Mouse (Mus musculus) forebrain, embryonic 12.5 days (tissue): ENCODE data around the gene 1810024B03Rik. TPM values are rescaled to one million over a fixed set of nuclear protein-coding genes. Genes with fewer than 3 reads are reported as not detected.

Experiments
- ATAC-seq: fragments of 200-750 bp; cut with Nextera tagmentation; 2 replicates; pipeline ENCODE4 v1.8.0; 2017; ENCODE audit warnings: moderate TSS enrichment; ENCODE audit not compliant: low FRiP score
- H3K27ac ChIP-seq: fragments of 300-500 bp; sonication (generic); 2 replicates; pipeline ENCODE4 v1.5.1; 2016; ENCODE audit warnings: mild to moderate bottlenecking
- H3K27me3 ChIP-seq: fragments of 300-500 bp; sonication (generic); 2 replicates; pipeline ENCODE4 v1.6.1; 2016; ENCODE audit warnings: mild to moderate bottlenecking
- H3K36me3 ChIP-seq: fragments of 300-500 bp; sonication (generic); replicated peaks from 2 replicates; pipeline ENCODE4 v1.6.1; 2016; ENCODE audit warnings: mild to moderate bottlenecking
- H3K4me1 ChIP-seq: fragments of 300-500 bp; sonication (generic); 2 replicates; pipeline ENCODE4 v1.6.1; 2016
- H3K4me2 ChIP-seq: fragments of 300-500 bp; sonication (generic); 2 replicates; pipeline ENCODE4 v1.6.1; 2016; ENCODE audit warnings: mild to moderate bottlenecking, moderate library complexity
- H3K4me3 ChIP-seq: fragments of 300-500 bp; sonication (generic); replicated peaks from 2 replicates; pipeline ENCODE4 v1.5.1; 2016; ENCODE audit warnings: mild to moderate bottlenecking
- H3K9ac ChIP-seq: fragments of 300-500 bp; sonication (generic); 2 replicates; pipeline ENCODE4 v1.6.1; 2016; ENCODE audit warnings: mild to moderate bottlenecking
- H3K9me3 ChIP-seq: fragments of 300-500 bp; sonication (generic); 2 replicates; pipeline ENCODE4 v1.6.1; 2016
- WGBS: fragments of 180-500 bp; shearing (Covaris S2); methylation state at CpG from one replicate; pipeline ENCODE4 v1.1.7; 2016; 5-methylcytosine and 5-hydroxymethylcytosine counted together
- polyA plus RNA-seq: library from polyadenylated mRNA; unstranded; fragments of >200 nt; fragmentation: Nextera tagmentation; extraction: Ambion mirVana; gene quantifications from 2 replicates; pipeline ENCODE4 v1.2.1, GENCODE M21; 2016

The 1810024B03Rik gene
- polyA plus RNA-seq = 3.0 and 3.1 TPM in 2 replicates

- no peaks in the 10 kb centered on the region for H3K27me3 ChIP-seq
- H3K9ac ChIP-seq = peak within 1 kb of the TSS; percentile 83
- peaks cover 30% of the 10 kb centered on the region for H3K36me3 ChIP-seq
- peak within 1 kb of the TSS; percentile 85 for H3K4me2 ChIP-seq
- no peaks in the 10 kb centered on the region for H3K9me3 ChIP-seq
- 13% methylated on average over 36 of the region's 36 CpGs for WGBS
- peak; percentile 98 for ATAC-seq
- H3K27ac ChIP-seq = peak within 1 kb of the TSS; percentile 69
- H3K4me1 ChIP-seq = peaks cover 21% of the 10 kb centered on the region
- peak within 1 kb of the TSS; percentile 90 for H3K4me3 ChIP-seq
Measured at GRCm38 (mm10) chr2:127207547-127208451, at the start of gene 1810024B03Rik, which contains the start of gene Snrnp200. TSS of gene 1810024B03Rik (minus strand) at chr2:127208280. TSS of gene Snrnp200 (plus strand) at chr2:127208386.

- peaks cover 37% of the 10 kb centered on the region for H3K36me3 ChIP-seq
- WGBS = 89% methylated on average over 6 of the region's 6 CpGs
- no peaks in the 10 kb centered on the region for H3K4me1 ChIP-seq
- no peak overlapping the region for H3K4me3 ChIP-seq
- H3K9me3 ChIP-seq = no peaks in the 10 kb centered on the region
- H3K4me2 ChIP-seq = no peak overlapping the region
- no peak overlapping the region for H3K27ac ChIP-seq
- ATAC-seq = no peak
- H3K27me3 ChIP-seq = no peaks in the 10 kb centered on the region
- no peak overlapping the region for H3K9ac ChIP-seq
Measured at GRCm38 (mm10) chr2:127255294-127255693, 47.2 kb upstream of the 1810024B03Rik start.

GRCm38 (mm10) chr2:127254604-127255134 lies 46.6 kb upstream of the 1810024B03Rik start:
- no peaks in the 10 kb centered on the region for H3K27me3 ChIP-seq
- 86% methylated on average over 3 of the region's 3 CpGs for WGBS
- no peak overlapping the region for H3K4me2 ChIP-seq
- no peak for ATAC-seq
- H3K4me3 ChIP-seq = no peak overlapping the region
- no peaks in the 10 kb centered on the region for H3K4me1 ChIP-seq
- H3K9me3 ChIP-seq = no peaks in the 10 kb centered on the region
- H3K9ac ChIP-seq = no peak overlapping the region
- peaks cover 37% of the 10 kb centered on the region for H3K36me3 ChIP-seq
- H3K27ac ChIP-seq = no peak overlapping the region

GRCm38 (mm10) chr2:127252787-127253186 lies 44.7 kb upstream of the 1810024B03Rik start:
- 88% methylated on average over 5 of the region's 5 CpGs for WGBS
- Histone ChIP-seq H3K4me1 (peaks cover 12% of the 10 kb centered on the region), H3K27me3 (no peaks in the 10 kb centered on the region), H3K4me3 (no peak overlapping the region), H3K9ac (no peak overlapping the region), H3K4me2 (no peak overlapping the region), H3K27ac (no peak overlapping the region), H3K36me3 (peaks cover 19% of the 10 kb centered on the region), H3K9me3 (no peaks in the 10 kb centered on the region)
- ATAC-seq = no peak

GRCm38 (mm10) chr2:127251880-127252527 lies 43.9 kb upstream of the 1810024B03Rik start:
- H3K4me1 ChIP-seq = peaks cover 13% of the 10 kb centered on the region
- no peak overlapping the region for H3K4me3 ChIP-seq
- no peak for ATAC-seq
- peaks cover 12% of the 10 kb centered on the region for H3K36me3 ChIP-seq
- H3K9me3 ChIP-seq = no peaks in the 10 kb centered on the region
- H3K27ac ChIP-seq = no peak overlapping the region
- H3K4me2 ChIP-seq = no peak overlapping the region
- H3K27me3 ChIP-seq = no peaks in the 10 kb centered on the region
- 93% methylated on average over 3 of the region's 3 CpGs for WGBS
- no peak overlapping the region for H3K9ac ChIP-seq

GRCm38 (mm10) chr2:127251457-127251856 lies 43.4 kb upstream of the 1810024B03Rik start:
- Histone ChIP-seq H3K4me2 (no peak overlapping the region), H3K27me3 (no peaks in the 10 kb centered on the region), H3K9ac (no peak overlapping the region), H3K36me3 (peaks cover 7% of the 10 kb centered on the region; the same call in 1 of the 2 replicates), H3K9me3 (no peaks in the 10 kb centered on the region), H3K27ac (no peak overlapping the region), H3K4me1 (peaks cover 19% of the 10 kb centered on the region), H3K4me3 (no peak overlapping the region)
- no peak for ATAC-seq
- WGBS = 85% methylated on average over 3 of the region's 3 CpGs

GRCm38 (mm10) chr2:127250291-127251008 lies 42.4 kb upstream of the 1810024B03Rik start:
- Histone ChIP-seq H3K9ac (no peak overlapping the region), H3K36me3 (peaks cover 6% of the 10 kb centered on the region; the same call in 1 of the 2 replicates), H3K4me3 (no peak overlapping the region), H3K4me1 (peaks cover 22% of the 10 kb centered on the region), H3K9me3 (no peaks in the 10 kb centered on the region), H3K27me3 (no peaks in the 10 kb centered on the region), H3K4me2 (no peak overlapping the region), H3K27ac (no peak overlapping the region)
- ATAC-seq = no peak
- WGBS = 95% methylated on average over 9 of the region's 9 CpGs

- Histone ChIP-seq H3K27ac (peak overlapping the region; percentile 71), H3K4me2 (peak overlapping the region; percentile 99), H3K9ac (peak overlapping the region; percentile 94), H3K9me3 (no peaks in the 10 kb centered on the region), H3K4me3 (peak overlapping the region; percentile 76), H3K36me3 (peaks cover 23% of the 10 kb centered on the region), H3K4me1 (peaks cover 22% of the 10 kb centered on the region), H3K27me3 (no peaks in the 10 kb centered on the region)
- peak; percentile 72 for ATAC-seq
- WGBS = under 1% methylated on average over 39 of the region's 39 CpGs
Measured at GRCm38 (mm10) chr2:127248334-127249004, 40.4 kb upstream of the 1810024B03Rik start.

GRCm38 (mm10) chr2:127247592-127248333 lies 39.7 kb upstream of the 1810024B03Rik start, which contains the start of the genes Ciao1 and Tmem127:
TSS of gene Ciao1 (minus strand) at chr2:127247816.
TSS of gene Tmem127 (plus strand) at chr2:127247908.
- Histone ChIP-seq H3K9me3 (no peaks in the 10 kb centered on the region), H3K36me3 (peaks cover 26% of the 10 kb centered on the region), H3K27me3 (no peaks in the 10 kb centered on the region), H3K4me3 (peak within 1 kb of the TSS; percentile 76), H3K9ac (peak within 1 kb of the TSS; percentile 94), H3K27ac (peak within 1 kb of the TSS; percentile 71), H3K4me1 (peaks cover 22% of the 10 kb centered on the region), H3K4me2 (peak within 1 kb of the TSS; percentile 99)
- peak; percentile 99 for ATAC-seq
- under 1% methylated on average over 53 of the region's 53 CpGs for WGBS

GRCm38 (mm10) chr2:127240065-127240464 lies 32.0 kb upstream of the 1810024B03Rik start:
- H3K36me3 ChIP-seq = peaks cover 86% of the 10 kb centered on the region
- H3K9ac ChIP-seq = no peak overlapping the region
- no peaks in the 10 kb centered on the region for H3K4me1 ChIP-seq
- H3K4me2 ChIP-seq = no peak overlapping the region
- WGBS = 100% methylated on average over 2 of the region's 2 CpGs
- no peaks in the 10 kb centered on the region for H3K27me3 ChIP-seq
- no peak overlapping the region for H3K4me3 ChIP-seq
- no peak overlapping the region for H3K27ac ChIP-seq
- no peak for ATAC-seq
- no peaks in the 10 kb centered on the region for H3K9me3 ChIP-seq
